25 mouse cellular contexts compared by ENCODE assay signal in the genomic region with DNA sequence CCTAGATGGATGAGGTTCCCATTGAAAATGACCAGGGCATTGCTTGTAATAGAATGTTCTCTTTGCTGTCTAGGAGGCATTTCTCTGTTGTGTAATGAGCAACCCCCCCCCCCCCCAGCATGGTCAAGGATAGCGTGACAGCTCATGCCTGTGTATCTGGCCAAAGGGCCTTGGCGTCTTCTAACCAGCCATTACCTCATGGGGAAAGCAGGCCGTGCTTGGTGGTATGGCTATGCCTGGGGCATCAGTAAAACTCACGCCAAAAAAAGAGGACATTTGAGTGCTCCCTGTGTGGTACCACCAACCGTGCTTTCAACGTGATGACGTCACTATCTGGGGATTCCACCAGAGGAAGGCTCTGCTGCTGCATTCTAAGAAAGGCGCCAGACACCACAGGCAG. TPM values are rescaled to one million over a fixed set of nuclear protein-coding genes. Genes with fewer than 3 reads are reported as not detected.
"Had no signal": no experiment of that assay in that cellular context is flagged by ENCODE, and none has a peak within 500 bp of the region (broad histone marks: within the 10 kb centered on the region; RNA-seq: fewer than 3 reads in every experiment).

No protein-coding gene starts in this region.

- H3K27ac ChIP-seq: kidney, postnatal 0 days; layer of hippocampus, adult 2 months; liver, embryonic 13.5 days; midbrain, embryonic 12.5 days; midbrain, embryonic 15.5 days; neural tube, embryonic 12.5 days; neural tube, embryonic 15.5 days; stomach, postnatal 0 days had no signal

- H3K36me3 ChIP-seq: liver, embryonic 13.5 days; midbrain, embryonic 12.5 days; midbrain, embryonic 15.5 days; neural tube, embryonic 12.5 days; neural tube, embryonic 15.5 days had no signal

- H3K27me3 ChIP-seq: liver, embryonic 13.5 days; midbrain, embryonic 12.5 days; midbrain, embryonic 15.5 days; neural tube, embryonic 12.5 days; neural tube, embryonic 15.5 days had no signal

- DNase-seq: kidney, postnatal 25 days; layer of hippocampus, adult 9-11 months; liver, embryonic 13.5 days; lung, adult 2 months; lung, postnatal 14 days; lung, postnatal 4 days; right cerebral cortex, adult 18-20 months; right cerebral cortex, postnatal 14 days; right cerebral cortex, postnatal 4 days; thymus, adult 2 months; thymus, postnatal 14 days; thymus, postnatal 4 days had no signal

- H3K4me1 ChIP-seq: liver, embryonic 13.5 days; midbrain, embryonic 12.5 days; midbrain, embryonic 15.5 days; neural tube, embryonic 12.5 days; neural tube, embryonic 15.5 days had no signal

- ATAC-seq: midbrain, embryonic 15.5 days had no signal

- H3K9me3 ChIP-seq: liver, embryonic 13.5 days; midbrain, embryonic 15.5 days; neural tube, embryonic 12.5 days; neural tube, embryonic 15.5 days had no signal

- H3K4me3 ChIP-seq: layer of hippocampus, adult 2 months; liver, embryonic 13.5 days; midbrain, embryonic 12.5 days; midbrain, embryonic 15.5 days; neural tube, embryonic 12.5 days; neural tube, embryonic 15.5 days had no signal

RNA-seq across cellular contexts. Expression of a gene that starts 28.1 kb away (rescaled TPM):
- total RNA-seq: layer of hippocampus, adult 2 months; layer of hippocampus, postnatal 25 days; liver, adult 2 months; megakaryocyte progenitor cell, adult 5-6 weeks; megakaryocyte-erythroid progenitor cell, adult 5-6 weeks had no signal
- polyA plus RNA-seq: kidney, postnatal 0 days; large intestine, adult 2 months; liver, adult 2 months; midbrain, embryonic 12.5 days; midbrain, embryonic 15.5 days; stomach, embryonic 14.5 days; stomach, postnatal 0 days had no signal
